Mouse (Mus musculus) kidney, postnatal 36 days (tissue): ENCODE data around the gene Nudt4.

Source experiments
- DNase-seq, 2 experiments: peaks; one replicate each; pipeline ENCODE4 v3.0.0; 2021 to 2022; ENCODE audit warnings: mixed read lengths in 2 of 2

Nudt4 gene

GRCm38 (mm10) chr10:95563851-95564845 lies at the start of gene Nudt4:
TSS of gene Nudt4 (minus strand) at chr10:95564146.
- peak; percentile 85 to 95 for DNase-seq

- DNase-seq, result peak; percentile 44 to 47
Observed at GRCm38 (mm10) chr10:95611331-95611721, 47.4 kb upstream of the Nudt4 start.

GRCm38 (mm10) chr10:95610666-95611330 lies 46.9 kb upstream of the Nudt4 start:
- DNase-seq, result peak; percentile 14 to 22

- DNase-seq, result peak; percentile 14 to 38
Observed at GRCm38 (mm10) chr10:95604979-95605613, 41.1 kb upstream of the Nudt4 start.

GRCm38 (mm10) chr10:95600527-95600926 lies 36.6 kb upstream of the Nudt4 start:
- DNase-seq, result no peak

GRCm38 (mm10) chr10:95599740-95600139 lies 35.8 kb upstream of the Nudt4 start:
- DNase-seq, result no peak

- DNase-seq, result no peak
Observed at GRCm38 (mm10) chr10:95598056-95598587, 34.2 kb upstream of the Nudt4 start.

GRCm38 (mm10) chr10:95595852-95596639 lies 32.1 kb upstream of the Nudt4 start:
- DNase-seq, result no peak

- DNase-seq, result no peak
Observed at GRCm38 (mm10) chr10:95594414-95594813, 30.5 kb upstream of the Nudt4 start.

GRCm38 (mm10) chr10:95591257-95591656 lies 27.3 kb upstream of the Nudt4 start:
- DNase-seq, result peak; percentile 35 to 53

- no peak for DNase-seq
Observed at GRCm38 (mm10) chr10:95590196-95590595, 26.2 kb upstream of the Nudt4 start.

- peak in 1 of 2 experiments; percentile 16 for DNase-seq
Observed at GRCm38 (mm10) chr10:95589196-95589595, 25.2 kb upstream of the Nudt4 start.

- no peak for DNase-seq
Observed at GRCm38 (mm10) chr10:95587509-95588220, 23.7 kb upstream of the Nudt4 start.

- DNase-seq, result no peak
Observed at GRCm38 (mm10) chr10:95585554-95585953, 21.6 kb upstream of the Nudt4 start.

GRCm38 (mm10) chr10:95577567-95577950 lies 13.6 kb upstream of the Nudt4 start:
- no peak for DNase-seq

- DNase-seq, result peak in 1 of 2 experiments; percentile 45
Observed at GRCm38 (mm10) chr10:95576876-95577566, 13.1 kb upstream of the Nudt4 start.

GRCm38 (mm10) chr10:95575839-95576380 lies 12.0 kb upstream of the Nudt4 start:
- no peak for DNase-seq

GRCm38 (mm10) chr10:95574994-95575393 lies 11.0 kb upstream of the Nudt4 start:
- DNase-seq, result no peak

GRCm38 (mm10) chr10:95569441-95569840 lies 5.5 kb upstream of the Nudt4 start:
- DNase-seq, result no peak

GRCm38 (mm10) chr10:95568016-95568415 lies 4.1 kb upstream of the Nudt4 start:
- DNase-seq, result no peak
